Mouse (Mus musculus) heart, postnatal 25 days (tissue): ENCODE results near the gene Plekha6. TPM values are rescaled to one million over a fixed set of nuclear protein-coding genes. Genes with fewer than 3 reads are reported as not detected.
"Not testable (repeated sequence)": the region's sequence is repeated elsewhere in the genome, so short reads cannot be mapped to it uniquely, and the experiment has no call there.

Source experiments
- DNase-seq: peaks from one replicate; pipeline ENCODE4 v3.0.0; 2022; ENCODE audit warnings: low spot score
- intact Hi-C: fragments of 180-260 bp; cut with DNase I; formaldehyde crosslinking; loops from one replicate; pipeline ENCODE4 v1.15.1; 2025
- total RNA-seq, 2 experiments: library from RNA; stranded (reverse); gene quantifications; 2 replicates each; pipeline ENCODE4 v1.2.3; 2021

Gene Plekha6
- total RNA-seq, 2 experiments from 2014 or later, result 66.5 to 77.1 TPM

DNA sequence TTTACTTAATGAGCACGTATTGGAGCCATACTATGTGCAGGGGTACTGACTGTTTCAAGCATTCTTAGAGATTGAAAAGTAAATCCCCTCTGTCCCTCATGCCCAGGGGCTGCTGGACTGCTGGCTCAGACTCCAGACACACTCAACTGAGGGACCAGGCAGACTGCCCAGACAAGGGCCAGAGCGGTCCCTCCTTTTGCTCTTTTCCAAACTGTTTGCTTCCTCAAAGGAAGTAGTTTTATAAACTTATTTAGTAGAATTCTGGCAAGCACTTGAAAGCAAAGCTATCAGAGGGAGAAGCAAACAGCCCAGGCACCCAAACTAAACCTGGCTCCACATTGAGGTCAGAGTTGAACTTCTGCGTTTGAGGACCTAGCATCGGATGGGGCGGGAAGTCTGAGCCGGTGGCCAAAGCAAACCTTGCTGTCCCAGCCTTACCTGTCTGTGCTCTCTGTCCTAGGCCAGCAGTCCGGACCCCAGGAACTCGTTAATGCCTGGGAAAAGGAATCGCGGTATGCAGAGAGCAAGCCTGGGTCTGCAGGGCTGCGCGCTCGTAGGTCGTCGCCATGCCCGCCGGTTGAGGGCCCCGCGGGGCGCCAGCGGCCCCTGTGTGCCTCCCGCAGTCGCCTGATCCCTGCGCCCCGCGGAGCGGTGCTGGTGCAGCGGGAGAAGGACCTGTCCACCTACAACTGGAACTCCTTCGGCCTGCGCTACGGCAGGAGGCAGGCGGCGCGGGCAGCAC, 165.1 kb downstream of the Plekha6 start:
- DNase-seq, result no peak
- intact Hi-C loops, result no loop called here

DNA sequence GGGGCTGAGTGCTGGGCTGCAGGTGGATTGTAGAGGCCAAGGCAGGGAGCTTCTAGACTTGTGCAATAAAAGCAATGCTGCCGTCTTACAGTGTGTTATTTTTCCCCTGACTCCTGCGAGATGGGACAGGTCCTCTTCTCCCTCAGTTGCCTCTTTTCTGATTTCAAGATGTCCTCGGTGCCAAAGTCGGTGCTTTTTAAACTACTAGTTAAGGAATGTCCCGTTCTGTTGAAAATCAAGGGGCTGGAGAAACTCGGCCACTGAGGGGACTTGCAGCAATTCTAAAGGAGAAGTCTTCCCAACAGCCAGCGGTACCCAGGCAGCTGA, 165.6 kb downstream of the Plekha6 start:
- intact Hi-C loops, result no loop called here
- DNase-seq, result no peak

DNA sequence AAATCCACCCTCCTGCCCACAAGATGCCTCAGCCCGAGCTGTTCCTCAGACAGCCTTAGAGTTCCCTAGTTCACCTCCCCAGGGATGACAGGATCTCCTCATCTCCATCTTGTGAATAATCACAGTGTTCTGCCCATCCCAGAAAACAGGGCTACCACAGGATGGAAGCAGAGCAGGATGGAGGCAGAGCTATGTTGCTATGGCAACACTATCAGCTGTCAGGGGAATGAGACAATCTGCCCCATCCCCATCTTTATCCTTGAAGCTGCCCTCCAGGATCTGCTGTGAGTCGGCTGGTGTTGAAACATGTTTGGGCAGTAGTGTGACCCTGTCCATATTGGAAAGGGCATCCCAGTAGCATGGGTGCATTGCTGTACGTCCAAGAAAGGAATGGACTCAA, 167.1 kb downstream of the Plekha6 start:
- DNase-seq, result no peak
- intact Hi-C loops, result no loop called here

DNA sequence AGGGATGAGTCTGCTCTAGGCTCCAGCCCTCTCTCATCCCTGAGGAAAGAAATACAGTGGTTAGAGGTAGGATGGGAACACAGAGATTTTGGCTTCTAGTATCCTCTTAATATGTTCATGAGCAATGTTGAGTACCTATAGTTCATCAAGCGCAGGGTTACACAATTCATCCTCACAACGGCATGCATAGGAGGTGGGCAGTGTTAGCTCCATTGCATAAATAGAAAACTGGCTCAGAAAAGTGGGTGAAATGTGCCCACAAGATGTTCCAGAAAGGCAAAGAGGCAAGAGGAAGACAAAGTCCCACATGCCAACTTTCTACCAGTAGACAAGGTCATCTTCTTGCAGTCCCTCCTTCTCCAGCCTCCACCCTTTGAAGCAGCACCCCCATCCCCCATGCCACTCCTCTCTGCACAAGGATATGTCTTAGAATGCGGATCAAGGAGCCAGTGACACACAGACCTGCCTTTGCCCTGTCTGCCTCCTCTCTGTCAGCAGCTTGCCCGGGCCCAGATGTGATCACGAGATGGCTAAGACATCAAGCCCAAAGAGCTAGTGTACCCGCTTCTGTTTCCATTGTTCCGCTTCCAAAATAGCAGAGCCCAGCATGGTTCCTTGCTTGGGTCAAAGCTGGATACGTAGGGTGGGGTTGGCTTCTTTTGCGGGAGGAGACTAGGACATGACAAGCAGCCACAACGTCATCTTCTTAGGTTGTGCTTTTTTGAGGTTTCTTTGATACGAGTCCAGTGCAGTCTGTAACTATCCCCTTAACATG, 168.8 kb downstream of the Plekha6 start:
- intact Hi-C loops, result no loop called here
- no peak for DNase-seq

- intact Hi-C loops, result no loop called here
- DNase-seq, result no peak
These were observed 169.9 kb downstream of the Plekha6 start for GRCm38 (mm10) chr1:133333937-133334336.

DNA sequence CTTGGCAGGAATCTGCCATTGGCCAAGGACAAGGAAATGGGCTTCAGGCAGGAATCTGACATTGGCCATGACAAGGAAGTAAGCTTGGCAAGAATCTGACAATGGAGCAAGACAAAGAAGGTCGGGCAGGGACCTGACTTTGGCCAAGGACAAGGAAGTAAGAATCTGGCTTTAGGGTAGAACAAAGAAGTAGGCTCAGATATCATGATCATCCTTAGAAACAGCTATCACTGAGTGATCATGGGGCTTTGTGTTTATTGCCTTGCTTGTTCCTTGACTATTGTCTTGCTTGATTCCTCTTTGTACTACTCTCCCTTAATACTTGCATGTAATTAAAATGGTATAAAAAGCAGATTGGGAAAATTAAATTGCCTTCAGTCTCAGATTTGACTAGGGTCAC, 176.4 kb downstream of the Plekha6 start:
- intact Hi-C loops, DNase-seq: not testable (repeated sequence)

GRCm38 (mm10) chr1:133344357-133344756, 180.3 kb downstream of the Plekha6 start:
- no peak for DNase-seq
- intact Hi-C loops, result no loop called here

DNA sequence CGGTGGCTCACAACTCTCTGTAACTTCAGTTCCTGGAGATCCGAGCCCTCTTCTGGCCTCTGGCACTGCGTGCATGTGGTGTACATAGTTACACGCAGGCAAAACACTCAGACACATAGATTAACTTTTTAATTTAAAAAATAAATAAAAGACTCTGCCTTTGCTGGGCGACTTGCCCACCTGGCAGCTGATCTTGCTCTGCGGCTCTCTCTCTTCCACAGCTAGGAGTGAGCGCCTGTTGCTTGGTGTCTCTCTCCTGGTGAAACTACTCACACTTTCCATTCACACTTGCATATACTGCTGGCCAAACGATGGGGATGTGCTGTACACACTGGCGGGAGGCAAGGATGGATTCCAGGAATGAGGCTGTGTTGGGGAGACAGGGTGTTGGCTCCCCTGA, 182.5 kb downstream of the Plekha6 start:
- intact Hi-C loops, result no loop called here
- no peak for DNase-seq

GRCm38 (mm10) chr1:133347226-133347625, 183.2 kb downstream of the Plekha6 start:
- intact Hi-C loops, result no loop called here
- DNase-seq, result no peak

GRCm38 (mm10) chr1:133347693-133348520, 183.9 kb downstream of the Plekha6 start:
- intact Hi-C loops, result no loop called here
- no peak for DNase-seq

DNA sequence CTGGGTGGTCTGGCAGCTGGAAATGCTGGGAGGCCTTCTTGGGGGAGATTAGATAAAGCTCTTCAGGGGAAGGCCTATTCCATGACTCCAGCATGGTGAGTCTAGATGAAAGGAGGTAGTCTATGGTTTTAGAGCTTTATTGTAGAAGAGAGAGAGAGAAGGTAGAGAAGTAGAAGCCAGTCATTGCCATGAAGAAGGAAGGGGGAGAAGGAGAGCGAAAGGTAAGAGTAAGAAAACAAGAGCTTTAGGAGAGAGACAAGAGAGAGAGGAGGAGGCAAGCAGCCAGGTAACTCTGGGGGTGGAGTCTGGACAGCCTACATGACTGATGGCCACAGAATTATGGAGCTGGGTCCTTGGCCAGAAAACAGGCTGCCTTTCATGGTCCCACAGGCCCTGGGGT, 186.2 kb downstream of the Plekha6 start, which contains the start of gene Ren1:
Gene Ren1, plus strand, starts transcription at position 301 of the 400 bp plus-strand sequence.
- intact Hi-C loops, result loop anchor here (5.0 kb wide), 1 partner anchor 178 kb away; no protein-coding TSS in a partner anchor
- DNase-seq, result no peak

DNA sequence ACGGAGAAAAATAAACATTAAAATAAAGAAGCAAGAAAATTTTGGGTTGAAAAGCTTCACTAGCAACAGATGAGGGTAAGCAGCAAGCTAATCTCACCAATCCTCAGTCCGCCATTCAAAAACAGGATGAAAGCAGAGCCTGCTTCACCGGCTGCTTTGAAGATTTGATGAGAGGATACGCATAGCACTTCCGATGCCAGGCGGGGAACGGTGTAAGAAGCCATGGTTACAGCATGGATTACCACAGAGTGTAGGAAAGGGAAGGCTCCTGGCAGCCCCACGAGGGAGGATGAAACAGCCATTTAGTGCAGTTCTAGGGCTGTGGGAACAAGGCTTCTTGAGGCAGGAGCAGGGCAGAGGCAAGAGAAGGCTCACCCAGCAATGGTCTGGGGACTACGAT, 187.8 kb downstream of the Plekha6 start:
- DNase-seq, result no peak
- intact Hi-C loops, result loop anchor here (2.0 to 5.0 kb wide), 3 partner anchors 33 to 205 kb away; no protein-coding TSS in a partner anchor

Other genes with a start within 250 kb of the Plekha6 start
- 10 to 100 TPM; 25.0 to 29.0 TPM for gene Mdm4, start 133.6 kb upstream of the Plekha6 start, total RNA-seq
- 10 to 100 TPM; 19.9 to 21.2 TPM for gene Pik3c2b, start 118.5 kb upstream of the Plekha6 start, total RNA-seq
- 10 to 100 TPM; 22.1 to 27.3 TPM for gene Ppp1r15b, start 33.1 kb upstream of the Plekha6 start, total RNA-seq
- not detected for gene Golt1a, start 145.6 kb downstream of the Plekha6 start, total RNA-seq
- gene Kiss1, start 157.7 kb downstream of the Plekha6 start, total RNA-seq, result not detected
- gene Ren1, start 186.3 kb downstream of the Plekha6 start, total RNA-seq, result under 1 TPM; 0.21 to 0.28 TPM
- under 1 TPM; 0.45 to 0.57 TPM for gene Etnk2, start 199.4 kb downstream of the Plekha6 start, total RNA-seq